Mouse (Mus musculus): ENCODE results near the gene Cd19.

- peak; percentile 65 for TF ChIP-seq ETS1 (IDR thresholded peaks at IDR 0.05; ENCODE audit: low read depth, low read length)
- TF ChIP-seq POLR2A (IDR thresholded peaks at IDR 0.05; ENCODE audit: control insufficient read depth in 1 of 2, insufficient read depth in 1 of 2, low read depth in 1 of 2, low read length in 2 of 2, poor library complexity in 1 of 2) = no peak
- peak; percentile 19 to 58; a peak in 2 of 4 replicates for TF ChIP-seq EP300 (IDR thresholded peaks at IDR 0.05; ENCODE audit: low read depth in 1 of 2, low read length in 2 of 2)
- peak; percentile 95 for TF ChIP-seq RCOR1 (IDR thresholded peaks at IDR 0.05; ENCODE audit: low read depth, low read length)
- no peak for TF ChIP-seq CTCF (IDR thresholded peaks at IDR 0.05 in 2 of 3, conservative IDR thresholded peaks at IDR 0.05 in 1 of 3; ENCODE audit: control insufficient read depth in 1 of 3, insufficient read depth in 1 of 3, low read depth in 2 of 3, low read length in 3 of 3, poor library complexity in 1 of 3, severe bottlenecking in 1 of 3)
- TF ChIP-seq ZMIZ1 (IDR thresholded peaks at IDR 0.05; ENCODE audit: low read depth, low read length) = no peak
- no peak for TF ChIP-seq TBP (IDR thresholded peaks at IDR 0.05; ENCODE audit: low read depth, low read length)
- TF ChIP-seq TCF12 (IDR thresholded peaks at IDR 0.05; ENCODE audit: low read depth, low read length) = peak; percentile 78
- no peak for TF ChIP-seq BHLHE40 (IDR thresholded peaks at IDR 0.05; ENCODE audit: borderline replicate concordance, low read depth, low read length)
- TF ChIP-seq NRF1 (IDR thresholded peaks at IDR 0.05; ENCODE audit: insufficient read depth, low read depth, low read length, poor library complexity, severe bottlenecking) = no peak
- no peak for TF ChIP-seq CHD2 (IDR thresholded peaks at IDR 0.05; ENCODE audit: low read length)
- no peak for TF ChIP-seq USF1 (IDR thresholded peaks at IDR 0.05; ENCODE audit: low read depth, low read length)
Measured at GRCm38 (mm10) chr7:126383565-126383964, 31.1 kb downstream of the Cd19 start.
